Mouse (Mus musculus): ENCODE data around the gene Dpm2.

Gene Dpm2

DNA sequence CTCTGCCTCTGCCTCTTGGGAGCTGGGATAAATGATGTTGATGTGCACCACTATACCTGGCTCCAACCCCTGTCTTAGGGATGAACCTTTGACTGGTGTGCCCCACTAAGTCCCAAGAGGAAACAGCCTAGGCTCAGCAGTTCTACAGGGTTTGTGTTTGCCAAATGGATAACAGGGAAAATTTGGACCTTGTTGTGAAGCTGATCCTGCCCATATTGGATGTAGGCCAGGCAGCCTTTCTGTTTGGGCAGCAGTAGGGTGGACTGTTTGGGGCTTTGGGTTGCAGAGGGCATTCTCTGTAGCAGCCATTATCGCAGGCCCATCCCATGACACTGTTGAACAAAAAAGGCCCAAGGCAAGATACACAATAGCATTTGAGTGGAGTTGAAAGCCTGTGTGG, 23.7 kb upstream of the Dpm2 start:
- in situ Hi-C loops (cut with MboI; ENCODE audit: low sequenced_read_pairs) = no loop called here

DNA sequence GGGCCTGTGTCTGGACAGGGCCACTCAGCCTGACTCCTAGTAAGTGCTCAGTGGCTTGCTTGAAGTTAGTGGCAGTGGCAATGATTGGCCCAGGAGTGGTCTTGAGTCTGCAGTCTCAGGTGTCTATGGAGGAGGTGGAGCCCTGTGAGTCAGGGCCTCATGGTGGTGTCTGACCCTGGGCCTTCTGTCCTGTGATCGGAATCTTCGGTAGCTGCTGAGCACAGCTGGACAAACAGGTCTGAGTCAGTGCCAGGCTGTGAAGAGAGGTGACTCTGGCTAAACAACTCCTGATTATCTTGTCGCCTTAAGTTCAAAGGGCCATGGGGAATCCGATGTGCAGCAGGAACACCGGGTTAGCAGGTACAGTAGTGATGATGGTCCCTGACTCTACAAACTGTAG, 23.3 kb upstream of the Dpm2 start:
- in situ Hi-C loops (cut with MboI; ENCODE audit: low sequenced_read_pairs) = no loop called here

DNA sequence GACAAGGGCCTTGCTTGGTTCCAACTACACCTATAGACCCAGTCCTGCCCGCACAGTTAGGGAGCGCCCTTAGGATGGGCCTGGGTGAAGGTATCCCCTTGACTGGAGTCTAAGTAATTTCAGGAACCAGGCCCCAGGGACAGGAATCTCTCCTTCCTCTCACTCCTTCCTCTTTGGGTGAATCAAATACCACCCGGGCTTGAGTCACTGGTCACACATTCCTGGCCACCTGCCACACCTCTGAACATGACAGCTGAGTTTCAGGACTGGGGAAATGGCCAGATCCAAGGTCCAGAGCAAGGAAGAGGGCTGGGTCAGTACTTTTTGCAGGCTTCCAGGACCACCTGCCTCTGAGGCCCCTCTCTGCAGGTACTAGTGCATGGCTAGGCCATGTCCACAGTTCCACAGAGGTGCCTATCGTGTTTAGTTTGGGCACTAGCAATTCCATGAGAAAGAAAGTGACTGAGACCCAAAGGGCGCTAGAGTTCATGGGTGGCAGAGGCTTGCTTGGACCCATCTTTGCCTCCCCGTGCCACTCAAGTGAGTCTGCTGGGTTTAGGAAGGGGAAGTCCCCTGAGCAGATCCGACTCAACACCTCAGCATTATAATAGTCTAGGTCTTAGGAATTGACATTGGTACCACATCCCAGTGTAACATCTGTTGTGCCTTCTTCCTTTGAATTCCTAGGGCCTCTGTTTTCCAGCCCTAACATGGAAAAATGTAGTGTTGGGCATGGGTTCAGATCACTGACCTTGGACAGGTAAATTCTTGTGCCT, 22.5 kb upstream of the Dpm2 start:
- in situ Hi-C loops (cut with MboI; ENCODE audit: low sequenced_read_pairs) = no loop called here

DNA sequence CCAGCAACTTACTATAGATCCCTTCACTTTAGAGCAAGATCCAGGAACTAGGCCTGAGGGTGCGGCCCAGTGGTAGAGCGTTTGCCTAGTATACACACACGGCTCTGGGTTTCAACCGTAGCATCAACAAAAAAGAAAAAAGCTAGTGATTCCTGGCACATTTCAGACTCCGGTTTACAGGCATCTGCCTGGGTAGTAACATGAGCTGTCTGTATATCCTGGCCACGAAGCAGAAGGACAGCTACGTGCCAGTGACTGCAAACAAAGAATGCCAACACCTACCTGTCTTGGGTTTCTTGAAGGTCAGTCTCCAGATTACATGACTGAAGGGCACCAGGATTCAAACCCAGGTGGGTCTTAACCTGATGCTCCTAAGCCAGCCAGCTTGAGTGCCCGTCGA, 21.5 kb upstream of the Dpm2 start:
- in situ Hi-C loops (cut with MboI; ENCODE audit: low sequenced_read_pairs) = no loop called here

DNA sequence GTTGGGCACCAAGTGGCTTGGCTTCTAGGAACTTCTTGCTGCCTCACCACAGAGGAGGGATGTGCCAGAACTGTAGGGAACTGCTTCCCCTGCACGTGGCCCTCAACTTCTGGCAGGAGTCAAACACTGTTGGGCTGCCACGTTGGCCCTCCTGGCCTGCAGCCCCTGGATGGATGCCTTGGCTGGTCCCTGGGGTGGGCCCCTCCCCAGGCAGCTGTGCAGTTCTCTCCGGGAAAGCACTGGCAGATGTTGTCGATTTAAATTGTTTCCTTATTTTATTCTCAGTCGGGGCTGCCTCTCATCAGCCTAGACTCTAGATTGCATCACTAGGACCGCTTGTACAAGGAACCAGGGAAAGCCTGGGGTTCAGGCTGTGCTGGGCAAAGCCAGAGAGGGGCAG, 20.9 kb upstream of the Dpm2 start:
- in situ Hi-C loops (cut with MboI; ENCODE audit: low sequenced_read_pairs) = no loop called here

DNA sequence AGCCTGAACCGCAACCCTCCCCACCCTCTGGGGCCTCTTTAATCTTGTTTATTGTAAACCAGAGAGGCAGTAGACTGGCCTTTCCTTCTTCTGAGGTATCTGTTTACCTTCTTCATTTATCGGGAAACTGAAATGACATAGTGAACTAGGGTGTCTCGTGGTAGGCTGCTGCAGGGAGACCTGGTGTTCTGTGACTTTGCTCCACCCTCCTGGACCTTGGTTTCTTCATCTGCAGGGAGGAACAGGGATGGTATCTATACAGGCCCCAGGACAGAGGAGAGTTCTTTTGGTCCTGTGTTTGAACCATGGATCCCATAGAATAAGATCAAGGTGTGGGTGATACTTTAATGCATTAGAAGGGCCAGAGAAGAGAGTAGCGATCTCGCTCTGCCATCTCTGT, 19.4 kb upstream of the Dpm2 start:
- in situ Hi-C loops (cut with MboI; ENCODE audit: low sequenced_read_pairs) = no loop called here

DNA sequence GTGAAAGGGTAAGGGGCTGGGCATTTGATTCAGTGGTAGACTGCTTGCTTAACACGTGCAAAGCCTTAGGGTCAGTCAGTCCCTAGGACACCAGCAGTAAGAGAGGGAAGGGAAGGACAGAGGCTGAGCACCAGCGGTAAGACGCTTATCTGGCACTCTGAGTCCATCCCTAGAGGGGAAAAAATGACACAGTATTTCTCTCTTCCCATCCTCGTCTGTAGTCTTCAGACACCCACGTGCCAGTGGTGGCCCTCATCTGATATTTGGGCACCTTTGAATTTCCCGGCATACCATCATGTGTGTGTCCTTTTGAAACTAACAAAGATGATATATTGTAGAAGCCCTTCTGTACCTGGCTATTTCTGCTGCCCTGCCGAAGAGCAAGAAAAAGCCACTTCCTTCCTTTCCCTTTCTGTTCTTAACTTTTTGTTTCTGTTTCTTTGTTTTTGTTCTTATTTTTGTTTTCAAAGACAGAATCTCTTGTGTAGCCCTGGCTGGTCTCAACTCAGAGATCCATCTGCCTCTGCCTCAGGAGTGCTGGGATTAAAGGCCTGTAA, 17.0 kb upstream of the Dpm2 start:
- in situ Hi-C loops (cut with MboI; ENCODE audit: low sequenced_read_pairs) = no loop called here

DNA sequence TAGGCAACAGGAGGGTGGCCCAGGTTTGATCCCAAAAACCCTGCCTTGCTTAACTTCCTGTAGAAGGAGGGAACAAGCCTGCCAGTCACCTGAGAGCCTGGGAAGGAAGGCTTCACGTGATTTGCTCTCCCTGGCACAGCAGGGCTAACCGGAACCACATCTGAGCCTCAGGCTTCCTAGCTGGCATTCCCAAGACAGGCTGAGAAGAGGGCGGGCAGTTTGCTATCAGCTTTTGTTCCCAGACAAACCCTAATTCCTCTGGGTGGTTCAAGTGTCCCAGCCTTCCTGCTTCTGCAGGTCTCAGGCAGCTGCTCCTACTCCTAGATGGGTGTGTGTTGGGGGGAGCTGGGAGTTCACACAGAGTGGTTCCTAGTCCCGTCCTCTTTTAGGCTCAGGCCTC, 15.2 kb upstream of the Dpm2 start:
- in situ Hi-C loops (cut with MboI; ENCODE audit: low sequenced_read_pairs) = no loop called here

DNA sequence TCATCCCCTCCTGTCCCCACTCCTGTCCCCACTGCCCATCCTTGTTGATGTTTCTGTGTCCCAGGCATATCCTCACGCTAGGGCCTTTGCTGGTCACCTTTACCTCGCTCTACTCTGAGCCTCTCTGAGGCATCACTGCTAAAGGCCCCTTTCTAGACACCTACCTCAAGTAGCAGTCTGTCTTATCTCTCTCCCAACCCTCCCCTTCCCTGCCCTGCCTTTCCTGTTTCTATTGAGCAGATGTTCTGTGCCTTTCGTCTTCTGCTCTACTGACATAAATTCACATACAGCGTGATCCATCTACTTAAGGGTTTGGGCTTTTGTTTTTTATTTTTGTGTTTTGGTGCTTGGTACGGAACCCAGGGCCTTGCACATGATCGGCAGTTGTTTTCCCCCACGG, 14.6 kb upstream of the Dpm2 start:
- in situ Hi-C loops (cut with MboI; ENCODE audit: low sequenced_read_pairs) = no loop called here

DNA sequence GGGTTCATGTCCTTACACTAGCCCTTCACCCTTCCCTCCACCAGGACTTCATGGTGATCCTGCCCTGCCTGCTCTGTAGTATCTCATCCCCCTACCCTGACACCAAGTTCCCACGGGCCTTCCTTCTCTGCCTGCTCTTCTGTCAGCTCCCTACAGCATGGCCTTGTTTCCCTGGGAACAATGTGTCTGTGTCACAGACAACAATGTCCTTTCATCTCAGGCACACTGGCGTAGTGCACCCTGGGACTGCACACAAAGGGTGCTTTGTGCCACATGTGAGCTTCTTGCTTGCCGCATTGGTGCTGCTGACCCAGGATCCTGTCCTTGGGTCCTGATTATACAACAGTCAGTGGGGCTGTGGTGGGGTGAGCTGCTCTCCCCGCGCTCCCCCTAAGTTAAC, 11.1 kb upstream of the Dpm2 start:
- in situ Hi-C loops (cut with MboI; ENCODE audit: low sequenced_read_pairs) = no loop called here

DNA sequence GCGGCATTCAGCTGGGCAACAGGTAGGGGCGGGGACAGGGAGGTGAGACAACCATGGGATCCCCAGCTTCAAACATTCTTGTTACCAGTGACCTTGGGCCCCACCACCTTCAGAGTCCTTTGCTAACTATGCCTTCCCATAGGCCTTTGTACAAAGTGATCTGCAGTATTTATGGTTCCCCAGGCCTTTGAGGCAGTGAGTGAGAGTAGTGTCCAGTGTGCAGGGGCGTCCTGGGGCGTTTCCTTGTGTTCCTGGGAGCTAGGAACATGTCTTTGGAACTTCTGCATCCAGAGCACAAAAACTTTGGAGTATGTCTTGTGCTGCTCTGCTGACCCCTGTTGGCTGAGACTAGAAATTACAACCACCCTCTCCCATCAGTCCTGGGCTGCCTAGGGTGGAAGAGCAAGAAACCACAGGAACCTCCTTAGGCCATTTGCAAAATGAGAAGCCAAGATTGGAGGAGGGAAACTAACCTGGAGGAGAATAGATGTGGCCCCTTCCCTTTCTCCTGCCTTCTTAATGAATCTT, 4.1 kb upstream of the Dpm2 start:
- in situ Hi-C loops (cut with MboI; ENCODE audit: low sequenced_read_pairs) = loop anchor here (10.0 kb wide), 1 partner anchor 172 kb away; the partner anchor contains the start of gene Ptges2

DNA sequence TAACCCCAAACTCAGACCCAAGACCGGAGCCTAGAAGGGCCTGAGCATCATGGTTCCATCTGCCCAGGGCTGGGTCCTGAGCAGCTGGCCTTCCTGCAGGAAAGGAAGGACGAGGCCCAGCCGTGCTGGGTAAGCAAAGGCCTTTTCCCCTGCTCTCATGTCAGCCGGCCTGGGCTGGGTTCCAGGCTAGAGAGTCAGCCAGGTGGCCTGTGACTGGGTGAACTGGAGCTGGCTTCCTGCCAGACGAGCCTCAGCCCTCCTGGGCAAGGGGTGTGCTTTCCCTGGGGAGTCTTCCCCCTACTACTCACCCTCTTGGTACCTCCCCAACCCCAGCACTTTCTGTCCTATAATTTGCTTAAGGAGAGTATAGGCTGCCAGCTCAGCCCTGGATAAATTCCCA, 2.5 kb upstream of the Dpm2 start:
- in situ Hi-C loops (cut with MboI; ENCODE audit: low sequenced_read_pairs) = loop anchor here (10.0 kb wide), 1 partner anchor 173 kb away; the partner anchor contains the start of gene Ptges2

DNA sequence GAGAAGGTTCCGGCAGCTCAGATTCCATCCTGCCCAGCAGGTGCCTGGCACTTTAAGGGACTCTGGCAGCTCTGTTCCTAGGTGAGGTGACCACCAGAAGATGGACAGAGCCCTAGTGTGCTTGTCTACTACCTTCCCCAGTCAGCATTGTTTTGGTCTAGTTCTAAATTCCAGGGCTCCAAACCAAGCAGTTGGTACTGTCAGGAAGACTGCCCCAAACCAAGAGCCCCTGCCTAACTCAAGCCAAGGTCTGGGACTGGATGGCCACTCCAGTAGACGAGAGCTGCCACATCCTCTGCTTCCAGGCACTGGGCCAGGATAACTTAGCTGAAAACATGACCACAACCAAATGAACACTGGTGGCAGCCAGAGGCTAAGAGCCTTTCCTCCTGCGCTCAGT, 1.7 kb upstream of the Dpm2 start:
- in situ Hi-C loops (cut with MboI; ENCODE audit: low sequenced_read_pairs) = loop anchor here (10.0 kb wide), 1 partner anchor 174 kb away; the partner anchor contains the start of gene Ptges2

DNA sequence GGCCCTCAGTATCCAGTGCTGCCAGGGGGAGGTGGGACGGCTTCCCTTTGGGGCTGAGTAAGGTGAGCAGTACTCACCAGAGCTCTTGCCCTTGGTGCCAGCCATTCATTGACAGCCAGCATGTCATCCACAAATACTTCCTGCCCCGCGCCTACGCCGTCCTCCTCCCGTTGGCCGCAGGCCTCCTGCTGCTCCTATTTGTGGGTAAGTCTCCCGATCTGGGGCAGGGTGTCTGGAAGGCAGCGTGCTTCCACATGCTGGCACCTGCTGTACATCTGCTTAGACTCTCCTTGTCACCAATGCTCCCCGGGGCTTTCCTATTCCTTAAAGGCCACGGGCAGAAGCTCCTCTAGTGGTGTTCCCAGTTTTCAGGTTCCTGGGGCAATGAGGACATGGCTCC, 1.5 kb downstream of the Dpm2 start:
- in situ Hi-C loops (cut with MboI; ENCODE audit: low sequenced_read_pairs) = no loop called here

DNA sequence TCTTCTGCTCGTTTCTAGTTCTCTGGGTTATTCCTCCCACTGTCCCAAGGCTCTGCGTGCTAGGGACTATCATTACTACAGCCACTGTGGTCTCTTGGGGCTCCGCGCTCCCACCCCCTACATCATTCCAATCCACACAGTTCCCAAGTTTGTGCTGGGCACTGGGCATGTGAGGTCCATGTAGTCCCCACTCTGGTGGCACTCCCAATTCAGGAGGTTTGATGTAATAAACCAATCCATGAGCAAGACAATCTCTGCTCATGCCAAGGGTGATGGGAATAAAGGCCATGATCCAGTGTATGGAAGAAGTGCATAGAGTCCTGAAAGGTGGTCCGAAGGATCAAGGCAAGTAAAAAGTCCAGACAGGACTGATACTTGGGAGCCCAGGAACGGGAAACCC, 3.8 kb downstream of the Dpm2 start, which contains the start of gene Pip5kl1:
Gene Pip5kl1, plus strand, starts transcription at position 301 of the 400 bp plus-strand sequence.
- in situ Hi-C loops (cut with MboI; ENCODE audit: low sequenced_read_pairs) = no loop called here

DNA sequence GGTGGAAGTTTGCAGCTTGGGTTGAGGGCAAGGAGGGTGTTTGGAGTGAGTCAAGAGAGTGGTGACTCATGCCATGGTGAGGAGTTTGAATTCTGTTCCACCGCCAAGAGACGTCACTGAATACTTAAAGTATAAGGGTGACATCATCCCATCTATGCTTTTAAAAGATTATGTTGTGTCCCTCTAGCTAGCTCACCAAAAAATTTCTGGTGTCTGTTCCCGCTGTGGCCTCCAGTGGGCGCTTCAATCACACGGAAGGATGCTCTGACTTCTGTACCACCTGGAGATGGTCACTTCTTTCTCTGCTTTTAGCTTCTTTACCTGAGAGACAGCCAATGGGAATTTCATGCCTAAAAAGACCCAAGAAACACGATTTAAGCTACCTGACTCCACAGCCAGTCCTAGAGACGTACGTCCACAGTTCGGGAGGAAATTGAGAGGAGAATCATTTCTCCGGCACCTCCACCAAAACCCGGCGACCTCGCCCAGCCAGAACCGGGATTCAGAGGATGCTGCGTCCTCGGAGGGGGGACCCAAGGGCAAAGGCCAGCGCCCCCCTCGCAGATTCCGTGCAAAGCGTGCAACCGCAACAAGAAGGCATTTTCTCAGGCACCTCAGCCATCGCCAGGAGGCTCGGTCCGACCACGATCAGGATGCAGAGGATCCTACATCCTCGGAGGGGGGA, 4.4 kb downstream of the Dpm2 start:
- in situ Hi-C loops (cut with MboI; ENCODE audit: low sequenced_read_pairs) = no loop called here

DNA sequence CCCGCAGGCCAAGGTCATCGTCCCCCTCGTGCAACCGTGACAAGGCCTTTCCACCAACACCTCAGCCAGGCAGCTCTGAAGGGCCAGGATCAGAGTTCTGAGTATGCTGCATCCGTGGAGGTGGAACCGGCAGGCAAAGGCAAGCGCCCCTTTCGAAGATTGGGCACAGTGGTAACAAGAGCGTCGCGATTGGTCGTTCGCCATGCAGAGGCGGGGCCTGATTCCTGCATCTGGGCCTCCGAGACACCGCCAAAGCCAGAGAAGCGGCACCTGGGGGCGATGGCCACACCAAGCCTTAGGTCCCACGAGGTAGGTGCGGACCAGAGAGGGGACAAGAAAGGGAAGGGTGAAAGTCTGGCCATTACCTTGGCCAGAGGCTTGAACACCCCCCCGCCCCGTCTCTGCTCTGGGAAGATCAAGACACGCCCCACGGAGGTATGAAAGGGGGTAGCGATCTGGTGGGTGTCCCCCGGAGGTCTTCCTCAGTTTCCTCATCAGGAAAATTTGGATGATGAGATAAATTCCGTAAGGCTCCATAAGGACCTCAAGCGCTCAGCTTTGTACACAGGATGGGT, 5.0 kb downstream of the Dpm2 start, which contains the start of gene 9430097D07Rik:
Gene 9430097D07Rik, minus strand, starts transcription at position 99 of the 575 bp plus-strand sequence.
- in situ Hi-C loops (cut with MboI; ENCODE audit: low sequenced_read_pairs) = no loop called here

DNA sequence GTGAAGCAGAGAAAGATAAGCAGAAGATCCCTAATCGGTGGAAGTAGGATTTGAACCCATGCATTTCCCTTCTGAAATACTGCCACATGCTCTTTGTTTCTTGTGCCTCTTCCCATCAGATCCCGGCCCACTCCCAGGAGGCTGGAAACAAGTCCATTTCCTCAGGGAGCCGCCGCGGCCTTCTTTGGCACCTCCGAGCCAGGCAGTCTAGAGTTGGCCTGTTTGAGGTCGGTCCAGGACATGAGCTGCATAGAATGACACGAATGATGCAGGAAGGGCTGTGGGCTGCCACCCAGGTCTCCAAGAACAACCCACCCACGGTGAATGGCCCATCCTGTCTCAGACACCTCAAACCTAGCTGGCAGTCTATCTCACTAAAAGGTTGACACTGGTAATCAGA, 5.9 kb downstream of the Dpm2 start:
- in situ Hi-C loops (cut with MboI; ENCODE audit: low sequenced_read_pairs) = no loop called here

DNA sequence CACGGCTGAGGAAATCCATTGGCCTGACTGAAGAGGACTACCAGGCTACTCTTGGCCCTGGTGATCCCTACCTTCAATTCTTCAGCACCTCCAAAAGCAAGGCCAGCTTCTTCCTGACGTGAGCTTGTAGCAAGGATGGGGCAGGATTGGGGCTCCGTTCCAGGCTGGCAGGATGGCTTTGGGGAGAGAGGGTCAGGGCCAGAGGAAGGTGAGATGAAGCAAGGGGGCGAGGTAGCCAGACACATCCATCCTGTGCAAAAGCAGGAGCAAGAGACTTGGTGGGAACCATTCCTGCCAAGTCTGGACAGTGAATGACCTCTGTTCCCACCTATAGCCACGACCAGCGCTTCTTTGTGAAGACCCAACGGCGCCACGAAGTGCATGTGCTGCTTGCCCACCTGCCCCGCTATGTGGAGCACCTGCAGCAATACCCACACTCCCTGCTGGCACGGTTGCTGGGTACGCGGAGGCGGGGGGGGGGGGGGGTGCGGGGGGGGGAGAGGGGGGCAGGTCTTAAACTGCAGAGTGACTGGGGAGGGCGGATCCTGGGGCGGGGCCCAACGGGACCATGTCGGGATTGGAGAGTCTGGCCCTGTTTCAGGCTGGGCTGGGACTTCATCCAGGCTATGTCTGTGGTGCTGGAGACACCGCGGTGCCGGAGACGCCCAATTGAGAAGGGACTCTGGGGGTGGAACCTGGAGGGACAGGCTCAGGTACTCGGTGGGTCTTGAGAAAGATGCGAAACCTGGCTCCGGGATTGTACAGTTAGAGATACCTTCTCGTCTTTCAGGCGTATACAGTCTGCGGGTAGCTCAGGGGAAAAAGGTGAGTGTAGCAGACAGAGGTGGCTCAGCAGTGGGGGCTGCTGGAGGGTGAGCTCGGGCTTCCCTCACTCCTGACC, 7.7 kb downstream of the Dpm2 start:
- in situ Hi-C loops (cut with MboI; ENCODE audit: low sequenced_read_pairs) = no loop called here

DNA sequence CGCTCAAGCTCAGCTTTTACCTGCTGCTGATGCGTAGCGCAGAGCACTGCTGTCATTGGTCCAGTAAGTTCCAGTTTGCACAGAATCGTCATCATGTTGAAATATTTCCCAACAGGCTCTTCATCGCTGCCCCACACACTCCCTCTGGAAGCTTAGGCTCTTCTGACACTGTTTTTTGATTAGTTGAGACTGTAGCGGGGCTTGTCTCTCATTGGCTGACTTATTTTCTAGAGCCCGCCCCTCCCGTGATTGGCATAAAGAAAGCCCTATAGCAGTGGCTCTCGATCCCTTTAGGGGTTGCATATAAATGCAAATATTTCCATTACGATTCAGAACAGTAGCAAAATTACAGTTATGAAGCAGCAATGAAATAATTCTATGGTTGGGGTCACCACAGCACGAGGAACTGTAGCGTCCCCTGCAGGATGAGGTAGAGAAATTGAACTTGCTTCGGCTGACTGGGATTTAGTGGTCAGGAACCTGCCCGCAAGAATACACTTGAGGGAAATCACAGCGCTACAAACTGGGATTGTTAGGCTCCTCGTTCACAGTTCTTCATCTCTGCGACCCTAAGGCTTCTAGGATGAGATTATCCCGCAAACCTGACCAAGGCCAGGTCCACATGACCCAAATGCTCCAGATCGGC, 10.9 kb downstream of the Dpm2 start:
- in situ Hi-C loops (cut with MboI; ENCODE audit: low sequenced_read_pairs) = no loop called here
